Mouse (Mus musculus) v-Abl transformed pro-B cells (cell line): Measurements from ENCODE around the gene Apoc2.

Source experiments
- in situ Hi-C, 2 experiments: fragments of 400-800 bp; cut with MboI; formaldehyde crosslinking; loops; one replicate each; pipeline ENCODE4 v1.15.1; 2025; ENCODE audit not compliant: unreplicated experiment in 2 of 2

Gene Apoc2

GRCm38 (mm10) chr7:19633855-19634254, 43.9 kb downstream of the Apoc2 start:
- in situ Hi-C loops, result no loop called here

- in situ Hi-C loops, result no loop called here
These were observed 44.5 kb downstream of the Apoc2 start for GRCm38 (mm10) chr7:19633197-19633596.

- in situ Hi-C loops, result no loop called here
These were observed 45.0 kb downstream of the Apoc2 start for GRCm38 (mm10) chr7:19632720-19633119.

- in situ Hi-C loops, result no loop called here
These were observed 45.5 kb downstream of the Apoc2 start for GRCm38 (mm10) chr7:19632275-19632674.

- in situ Hi-C loops, result no loop called here
These were observed 48.4 kb downstream of the Apoc2 start, which contains the start of gene Relb for GRCm38 (mm10) chr7:19629361-19629734. TSS of gene Relb (minus strand) at chr7:19629438.

GRCm38 (mm10) chr7:19628536-19629360, 49.0 kb downstream of the Apoc2 start:
- in situ Hi-C loops, result no loop called here

- in situ Hi-C loops, result no loop called here
These were observed 49.6 kb downstream of the Apoc2 start for GRCm38 (mm10) chr7:19628192-19628535.

- in situ Hi-C loops, result no loop called here
These were observed 50.0 kb downstream of the Apoc2 start for GRCm38 (mm10) chr7:19627721-19628120.

- in situ Hi-C loops, result no loop called here
These were observed 54.3 kb downstream of the Apoc2 start for GRCm38 (mm10) chr7:19623433-19623832.

- in situ Hi-C loops, result no loop called here
These were observed 55.5 kb downstream of the Apoc2 start for GRCm38 (mm10) chr7:19622241-19622640.
